Mouse (Mus musculus) CH12.LX (cell line): ENCODE measurements around the gene Foxp1. TPM values are rescaled to one million over a fixed set of nuclear protein-coding genes. Genes with fewer than 3 reads are reported as not detected.
A peak's percentile ranks its signal among the peaks of the same experiment; 100 is the strongest.

Experiments used
- DNase-seq: peaks from one replicate; pipeline ENCODE4 v3.0.0-alpha.2; 2013; ENCODE audit errors: extremely low read depth
- H3K27ac ChIP-seq: 2 replicates; pipeline ENCODE4 v1.5.1; 2012; ENCODE audit warnings: low read depth, mild to moderate bottlenecking, control low read depth, moderate library complexity; ENCODE audit not compliant: insufficient read depth
- H3K27me3 ChIP-seq: replicated peaks from 2 replicates; pipeline ENCODE3; 2012; ENCODE audit warnings: inconsistent platforms
- H3K36me3 ChIP-seq, 2 experiments: replicated peaks in 1 of 2; 2 replicates each; pipeline versions ENCODE3 to v1.6.1; 2012; ENCODE audit warnings: inconsistent platforms in 1 of 2, low read length in 1 of 2, mild to moderate bottlenecking in 1 of 2, mixed read lengths in 1 of 2, moderate library complexity in 1 of 2; ENCODE audit not compliant: control insufficient read depth in 1 of 2, insufficient read depth in 1 of 2
- H3K4me1 ChIP-seq, 2 experiments: 2 replicates each; pipeline ENCODE4 v1.6.1; 2012; ENCODE audit warnings: inconsistent platforms in 1 of 2, moderate library complexity in 1 of 2; ENCODE audit not compliant: insufficient read depth in 2 of 2, control insufficient read depth in 1 of 2
- H3K4me2 ChIP-seq: 2 replicates; pipeline ENCODE4 v1.6.1; 2012; ENCODE audit warnings: low read depth, mild to moderate bottlenecking, control low read depth; ENCODE audit not compliant: poor library complexity, insufficient read depth, severe bottlenecking
- H3K4me3 ChIP-seq, 3 experiments: fragments of 150-350 bp in 1 of 3; sonication (generic) in 1 of 3; replicated peaks in 1 of 3; 2 replicates each; pipeline versions ENCODE3 to v1.5.1; 2011 to 2012; ENCODE audit warnings: low read depth in 2 of 3, low read length in 2 of 3, mild to moderate bottlenecking in 2 of 3, moderate library complexity in 2 of 3, control low read depth in 1 of 3, improper control_type of control experiment in 1 of 3, inconsistent platforms in 1 of 3, mixed read lengths in 1 of 3; ENCODE audit not compliant: poor library complexity in 1 of 3
- H3K79me2 ChIP-seq: replicated peaks from 2 replicates; pipeline ENCODE4 v1.6.1; 2012; ENCODE audit warnings: mild to moderate bottlenecking, moderate library complexity; ENCODE audit not compliant: control insufficient read depth, poor library complexity, insufficient read depth, severe bottlenecking; ENCODE audit errors: extremely low read depth
- H3K9ac ChIP-seq: 2 replicates; pipeline ENCODE4 v1.6.1; 2012; ENCODE audit warnings: low read depth, mild to moderate bottlenecking, control low read depth, moderate library complexity; ENCODE audit not compliant: insufficient read depth
- H3K9me3 ChIP-seq: replicated peaks from 2 replicates; pipeline ENCODE3; 2012; ENCODE audit warnings: low read length, inconsistent platforms, mixed read lengths
- CTCF ChIP-seq, 2 experiments: IDR thresholded peaks in 1 of 2; conservative IDR thresholded peaks in 1 of 2; 2 replicates each; pipeline ENCODE4 v1.5.1; 2011 to 2012; ENCODE audit warnings: low read depth in 2 of 2, low read length in 2 of 2, improper control_type of control experiment in 1 of 2, inconsistent platforms in 1 of 2, mild to moderate bottlenecking in 1 of 2, moderate library complexity in 1 of 2
- ETS1 ChIP-seq: conservative IDR thresholded peaks from 2 replicates; pipeline ENCODE4 v1.6.1; 2012; ENCODE audit warnings: low read depth, mild to moderate bottlenecking, inconsistent platforms, low read length, improper control_type of control experiment, moderate library complexity
- MAZ ChIP-seq: IDR thresholded peaks from 2 replicates; pipeline ENCODE4 v1.6.1; 2012; ENCODE audit warnings: low read depth, mild to moderate bottlenecking, inconsistent platforms, low read length, improper control_type of control experiment, moderate library complexity
- MEF2A ChIP-seq: IDR thresholded peaks from 2 replicates; pipeline ENCODE4 v1.6.1; 2014; ENCODE audit warnings: low read depth, mild to moderate bottlenecking, inconsistent platforms, low read length, improper control_type of control experiment, borderline replicate concordance
- RAD21 ChIP-seq: IDR thresholded peaks from 2 replicates; pipeline ENCODE4 v1.6.1; 2011; ENCODE audit warnings: low read depth, mild to moderate bottlenecking, low read length, improper control_type of control experiment, moderate library complexity
- RCOR1 ChIP-seq: conservative IDR thresholded peaks from 2 replicates; pipeline ENCODE4 v1.6.1; 2012; ENCODE audit warnings: low read depth, mild to moderate bottlenecking, inconsistent platforms, low read length, improper control_type of control experiment
- TBP ChIP-seq: conservative IDR thresholded peaks from 2 replicates; pipeline ENCODE4 v1.6.1; 2011; ENCODE audit warnings: low read depth, low read length, improper control_type of control experiment
- TCF12 ChIP-seq: IDR thresholded peaks from 2 replicates; pipeline ENCODE4 v1.6.1; 2014; ENCODE audit warnings: low read depth, mild to moderate bottlenecking, inconsistent platforms, low read length, improper control_type of control experiment
- ZMIZ1 ChIP-seq: IDR thresholded peaks from 2 replicates; pipeline ENCODE4 v1.6.1; 2012; ENCODE audit warnings: low read depth, mild to moderate bottlenecking, inconsistent platforms, low read length, improper control_type of control experiment
- ZNF384 ChIP-seq: IDR thresholded peaks from 2 replicates; pipeline ENCODE4 v1.6.1; 2012; ENCODE audit warnings: low read depth, low read length, improper control_type of control experiment, inconsistent platforms
- dilution Hi-C: fragments of 300-500 bp; cut with MboI; formaldehyde crosslinking; loops from 2 replicates; pipeline ENCODE4 v1.14.3; 2020; ENCODE audit warnings: low sequenced_read_pairs; ENCODE audit not compliant: extremely low pct_unique_long_range_greater_than_20kb, extremely low pct_ligation_motif_present
- in situ Hi-C: fragments of 300-500 bp; cut with MboI; formaldehyde crosslinking; loops from 3 replicates; pipeline ENCODE4 v1.14.3; 2019; ENCODE audit warnings: low sequenced_read_pairs, low pct_ligation_motif_present, low pct_unique_long_range_greater_than_20kb, mixed read lengths
- polyA plus RNA-seq: library from polyadenylated mRNA; unstranded; fragments of >175 nt; gene quantifications from 2 replicates; pipeline ENCODE4 v1.2.1, GENCODE M21; 2012; ENCODE audit warnings: low read depth; ENCODE audit not compliant: insufficient read length
- total RNA-seq, 2 experiments: library from RNA; depleted of rRNA; stranded (reverse); fragments of 300-350 nt in 1 of 2; fragments of >200 nt in 1 of 2; gene quantifications; 2 replicates each; pipeline ENCODE4 v1.2.3; 2012 to 2014

Foxp1 gene
- total and polyA plus RNA-seq, 3 experiments: 66.5 to 105 (median 87.4) TPM

GRCm38 (mm10) chr6:99263061-99263885, 259.2 kb downstream of the Foxp1 start:
- in situ Hi-C loops (no loop called here), dilution Hi-C loops (no loop called here)
- H3K9ac ChIP-seq: peak overlapping the region; percentile 12
- H3K27ac ChIP-seq: peak overlapping the region; percentile 59; the same call in 1 of the 2 replicates
- no peaks in the 10 kb centered on the region for H3K9me3 ChIP-seq
- H3K79me2 ChIP-seq: peaks cover 10% of the 10 kb centered on the region
- H3K4me2 ChIP-seq: peak overlapping the region; percentile 75
- TF ChIP-seq MEF2A: no peak
- no peak for TF ChIP-seq MAZ
- no peak for TF ChIP-seq ZMIZ1
- no peak for TF ChIP-seq CTCF (conservative IDR thresholded peaks at IDR 0.05 in 1 of 2, IDR thresholded peaks at IDR 0.05 in 1 of 2; ENCODE audit: low read depth in 2 of 2, low read length in 2 of 2)
- no peak for TF ChIP-seq RAD21
- TF ChIP-seq ZNF384: no peak
- no peak for TF ChIP-seq ETS1
- no peak for TF ChIP-seq RCOR1
- TF ChIP-seq TCF12: 0 out of 2 replicates have a peak, but pooled peaks have one; percentile 16
- H3K27me3 ChIP-seq: no peaks in the 10 kb centered on the region
- H3K4me3 ChIP-seq: peak overlapping the region in 1 of 3 experiments; percentile 5
- peaks cover 29 to 62% of the 10 kb centered on the region in 2 experiments for H3K4me1 ChIP-seq
- H3K36me3 ChIP-seq: peaks cover 3 to 7% of the 10 kb centered on the region in 2 experiments
- DNase-seq: no peak

DNA sequence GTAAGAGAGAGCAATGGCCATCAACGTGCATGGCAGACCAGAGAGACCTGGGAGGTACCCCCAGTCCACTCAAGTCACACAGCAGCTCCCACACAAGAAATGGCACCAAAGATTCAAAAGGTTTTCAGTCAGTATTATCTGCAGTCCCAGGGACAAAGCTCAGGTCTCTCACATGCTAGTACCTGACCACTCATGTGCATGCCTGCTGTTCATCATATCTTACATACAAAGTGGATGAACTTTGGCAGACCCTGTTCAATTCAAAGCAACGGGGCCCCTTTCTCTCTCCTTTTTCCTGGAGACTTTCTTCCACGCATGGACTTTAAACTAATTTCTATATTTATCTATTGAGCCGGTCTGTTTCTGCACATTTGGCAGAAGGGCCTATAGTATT, 260.8 kb downstream of the Foxp1 start:
- DNase-seq: no peak
- no peak overlapping the region for H3K4me3 ChIP-seq
- no peaks in the 10 kb centered on the region for H3K27me3 ChIP-seq
- peak overlapping the region; percentile 27 for H3K9ac ChIP-seq
- no peaks in the 10 kb centered on the region for H3K9me3 ChIP-seq
- in situ Hi-C loops: no loop called here
- H3K79me2 ChIP-seq: peaks cover 13% of the 10 kb centered on the region
- peak overlapping the region; percentile 87 for H3K4me2 ChIP-seq
- dilution Hi-C loops: no loop called here
- 0 out of 2 replicates have a peak, but pooled peaks have one; percentile 43 for TF ChIP-seq TBP
- TF ChIP-seq MAZ: no peak
- H3K36me3 ChIP-seq: peaks cover 3 to 7% of the 10 kb centered on the region in 2 experiments
- H3K27ac ChIP-seq: peak overlapping the region; percentile 91
- peaks cover 29 to 70% of the 10 kb centered on the region in 2 experiments for H3K4me1 ChIP-seq
